ENCODE assay signal across 8 mouse cellular contexts in genomic region chr9:46272677-46273454, GRCm38 (mm10). TPM values are rescaled to one million over a fixed set of nuclear protein-coding genes. Genes with fewer than 3 reads are reported as not detected.
DNase-seq lines count a peak whose midpoint lies in the region; ATAC-seq and TF ChIP-seq lines count a peak whose summit lies in the region.

Gene Zpr1, plus strand, starts transcription at chr9:46273064.

- no peaks in the 10 kb centered on the region for H3K9me3 ChIP-seq in megakaryocyte, embryonic 14.5 days

- H3K4me1 ChIP-seq in cortical plate, adult 2 months (ENCODE audit: control insufficient read depth, insufficient read depth, low read length) = no peaks in the 10 kb centered on the region
- H3K4me1 ChIP-seq in megakaryocyte, embryonic 14.5 days = peaks cover 69% of the 10 kb centered on the region

- peaks cover 36% of the 10 kb centered on the region for H3K36me3 ChIP-seq in megakaryocyte, embryonic 14.5 days (replicated peaks; ENCODE audit: low read length)

- 0 out of 2 replicates have a peak within 1 kb of the TSS, but pooled peaks have one; percentile 1 for H3K27ac ChIP-seq in cortical plate, adult 2 months (ENCODE audit: insufficient read depth, low read length)

- no peak; the same call in none of the 2 replicates for TF ChIP-seq POLR2A in cortical plate, adult 2 months (IDR thresholded peaks at IDR 0.05; ENCODE audit: extremely low read depth, insufficient read depth, low read length)

- peaks cover 26% of the 10 kb centered on the region for H3K27me3 ChIP-seq in megakaryocyte, embryonic 14.5 days (replicated peaks)

- TF ChIP-seq CTCF in cortical plate, adult 2 months (IDR thresholded peaks at IDR 0.05; ENCODE audit: extremely low read depth, insufficient read depth, low read length) = no peak

- H3K4me3 ChIP-seq in cortical plate, adult 2 months (ENCODE audit: insufficient read depth, low read length) = peak within 1 kb of the TSS; percentile 66
- H3K4me3 ChIP-seq in megakaryocyte, embryonic 14.5 days (replicated peaks) = peak within 1 kb of the TSS; percentile 97

- DNase-seq in gastrocnemius, adult 8-10 months (ENCODE audit: low spot score in 2 of 2) = peak; percentile 75 to 83
- DNase-seq in hindlimb bud, embryonic 11.5 days (ENCODE audit: extremely low spot score, low read depth, low spot score) = peak; percentile 79
- peak; percentile 71 to 89 for DNase-seq in left cerebral cortex, adult 8-10 months (ENCODE audit: low spot score in 2 of 2)
- peak; percentile 94 to 95 for DNase-seq in right cerebral cortex, postnatal 10 days (ENCODE audit: low spot score in 2 of 2)
- peak; percentile 81 for DNase-seq in urinary bladder, postnatal 25 days (ENCODE audit: low spot score)

- ATAC-seq in activated CD4-positive, CD25-positive, alpha-beta regulatory T cell, adult 4 months = peak; percentile 95

RNA-seq across cellular contexts. Expression of gene Zpr1, which starts in this region (rescaled TPM):
- polyA plus RNA-seq in activated CD4-positive, CD25-positive, alpha-beta regulatory T cell, adult 4 months (2017; shearing (Covaris generic)) = 10 to 100 TPM; 32.5 to 40.7 TPM
- polyA plus RNA-seq in cortical plate, adult 2 months (2012; rRNA removed) = 42.2 and 43.5 TPM in 2 replicates
- 10 to 100 TPM; 21.8 to 32.3 (median 26.9) TPM for total RNA-seq in gastrocnemius, adult 8-10 months (2022)
- total RNA-seq in left cerebral cortex, adult 8-10 months (2022) = 10 to 100 TPM; 41.4 to 46.2 (median 43.4) TPM
- 4.3 and 19.8 TPM in 2 replicates for polyA plus RNA-seq in megakaryocyte, embryonic 14.5 days (2012; ENCODE audit: insufficient read depth, low replicate concordance)

Comparison
In these comparisons a context has a peak if more than half of its experiments do, and no peak if none do; other contexts are left out.
1. Peak in every context shown above with its lines: DNase-seq, ATAC-seq, H3K4me3 ChIP-seq and H3K27ac ChIP-seq.